Mouse (Mus musculus): ENCODE measurements at regions not wholly inside any gene's neighbourhood (a gene's known extent, or its start where the extent isn't known, plus 50 kb on each side); places are given as distances from the start of the nearest gene placed in this dataset.
A peak's percentile ranks its signal among the peaks of the same experiment; 100 is the strongest.

DNA sequence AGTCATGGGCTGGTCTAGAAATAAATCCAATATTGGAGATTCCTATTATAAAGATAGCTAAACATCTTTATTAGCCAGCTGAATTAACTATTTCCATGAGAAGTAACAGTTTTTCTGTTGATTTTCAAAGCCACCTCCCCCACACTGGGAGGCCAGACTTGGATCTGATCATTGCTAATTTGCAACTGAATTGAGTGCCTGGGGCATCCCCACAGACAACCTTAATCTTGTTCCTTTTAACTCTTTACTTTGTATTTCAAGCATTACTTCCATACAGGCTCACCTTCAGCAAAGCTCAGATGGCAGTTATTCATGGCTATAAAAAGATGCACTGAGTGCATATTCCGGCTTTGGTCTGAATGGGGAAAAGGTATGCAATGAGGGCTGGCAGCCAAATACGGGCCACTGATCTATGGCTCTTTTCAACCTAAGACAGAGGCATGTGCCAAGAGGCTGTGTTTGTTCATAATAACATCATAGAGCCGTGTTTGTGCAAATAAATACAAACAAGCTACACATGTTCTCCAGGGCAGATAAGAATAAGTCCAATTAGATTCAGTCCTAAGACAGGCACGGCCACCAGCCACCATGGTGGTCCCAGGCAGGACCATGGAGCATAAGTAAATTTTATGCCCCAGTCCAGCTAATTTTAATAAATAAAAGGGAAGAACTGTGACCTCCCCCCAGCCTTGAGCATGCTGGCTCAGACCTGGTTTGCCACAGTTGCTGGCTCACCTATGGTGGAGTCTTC is 194.5 kb upstream of the Ttc29 start:
- DNase-seq, result no peak

DNA sequence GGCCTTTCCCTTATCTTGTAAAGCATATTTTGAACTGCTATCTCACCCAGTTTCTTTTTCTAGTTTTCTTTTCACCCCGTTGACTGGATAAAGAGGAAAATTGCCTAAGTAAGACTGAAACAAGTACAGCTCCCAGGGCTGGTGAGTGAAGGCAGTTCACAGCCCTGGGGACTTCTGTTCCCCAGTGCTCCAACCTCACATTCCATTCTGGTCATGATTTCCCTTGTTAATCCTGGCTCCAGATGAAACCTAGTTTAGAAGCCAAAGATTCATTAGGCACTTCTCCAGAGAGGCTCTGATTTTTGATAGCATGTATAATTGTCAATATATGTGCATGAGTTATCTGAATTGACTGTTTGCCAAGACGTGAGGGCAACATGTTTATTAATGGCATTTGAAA is 191.6 kb upstream of the Ttc29 start:
- DNase-seq, result no peak

DNA sequence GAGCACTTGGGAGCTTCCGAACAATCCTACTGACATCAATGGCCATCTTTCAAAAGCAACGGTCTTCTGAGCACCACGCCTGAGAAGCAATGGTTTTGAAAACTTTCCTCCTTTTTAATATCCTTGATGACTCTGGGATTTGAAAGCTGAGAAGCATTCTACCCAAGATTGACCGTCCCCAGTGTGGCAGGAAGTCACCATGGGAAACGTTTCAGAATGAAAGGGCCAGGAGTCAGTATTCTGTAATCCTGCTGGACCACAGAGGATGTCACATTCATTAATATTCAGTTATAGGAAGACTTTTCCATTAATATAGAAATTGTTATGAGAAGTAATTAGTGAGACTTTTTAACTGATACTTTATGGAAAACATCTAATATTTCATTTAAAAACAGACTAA is 190.1 kb upstream of the Ttc29 start:
- DNase-seq, result no peak

DNA sequence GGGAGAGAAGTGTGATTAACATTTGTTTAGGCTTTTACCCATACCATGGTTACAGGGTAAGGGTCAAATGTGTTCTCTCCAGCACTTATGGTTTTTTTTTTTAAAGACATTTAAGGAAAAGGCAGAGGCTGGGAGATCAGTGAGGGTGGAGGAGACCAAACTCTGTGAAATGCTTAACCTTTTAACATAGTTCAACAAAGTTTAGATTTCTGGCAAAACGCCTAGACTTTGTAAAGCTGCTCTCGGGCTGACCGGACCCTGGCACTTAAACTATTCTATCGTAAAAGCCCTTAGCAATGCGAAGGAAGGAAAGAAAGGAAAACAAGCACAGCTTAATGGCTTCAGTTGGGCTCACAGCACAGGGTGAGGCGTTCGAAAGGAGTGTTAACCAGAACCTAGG is 189.6 kb upstream of the Ttc29 start:
- DNase-seq, result peak; percentile 51

DNA sequence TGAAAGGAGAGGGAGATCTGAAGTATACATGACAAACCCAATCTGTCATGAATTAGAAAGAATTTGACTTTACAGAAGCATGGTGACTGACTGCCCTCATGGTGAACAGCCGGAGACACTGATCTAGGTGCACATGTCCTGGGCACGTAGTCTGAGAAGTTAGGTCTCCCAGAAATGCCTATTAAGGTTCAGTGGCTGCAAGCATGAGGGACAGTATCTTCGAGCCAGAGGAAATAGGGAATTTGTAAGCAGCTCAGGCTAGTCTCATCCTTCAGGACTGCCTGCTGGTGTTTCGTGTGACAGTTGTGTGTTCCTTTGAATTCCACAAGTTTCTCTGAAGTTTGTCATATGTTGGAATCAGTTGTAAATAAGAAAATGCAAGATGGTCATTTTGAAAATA is 189.2 kb upstream of the Ttc29 start:
- no peak for DNase-seq

DNA sequence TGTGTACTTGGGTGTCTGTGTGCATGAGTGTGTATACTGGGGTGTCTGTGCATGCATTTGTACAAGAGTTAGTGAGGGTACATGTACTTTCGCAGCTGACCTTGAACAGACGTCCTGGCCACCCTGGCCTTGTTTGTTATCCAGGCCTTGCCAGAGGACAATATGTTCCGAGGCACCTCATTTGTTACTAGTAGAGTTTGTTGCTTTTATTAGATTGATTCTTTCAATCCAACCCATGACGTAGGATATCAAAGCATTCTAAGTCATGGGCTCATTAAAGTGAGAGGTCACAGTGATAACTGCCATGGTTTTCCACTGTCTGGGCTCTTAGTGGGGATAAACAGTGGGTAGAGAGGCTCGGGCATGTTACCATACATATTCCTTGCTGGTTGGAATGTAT is 188.1 kb upstream of the Ttc29 start:
- peak; percentile 65 for DNase-seq

DNA sequence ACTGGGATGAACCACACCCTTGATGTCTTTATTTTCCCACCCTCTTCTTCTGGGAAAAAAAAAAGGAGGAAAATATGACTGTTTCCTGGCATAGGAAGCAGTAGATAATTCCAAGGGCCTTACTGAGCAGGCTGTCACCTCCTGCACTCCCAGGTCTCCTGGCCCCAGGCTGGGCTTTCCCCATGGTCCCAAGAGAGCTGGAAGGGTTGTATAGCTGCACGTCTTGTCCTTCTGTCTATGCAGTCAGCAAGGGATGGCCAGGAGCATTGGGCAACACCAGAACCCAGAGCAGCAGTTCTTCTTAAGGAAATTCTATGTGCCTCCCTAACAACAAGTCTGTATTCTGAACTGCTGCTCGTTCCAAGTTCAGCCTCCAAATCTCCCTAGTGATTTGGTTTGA is 185.7 kb upstream of the Ttc29 start:
- no peak for DNase-seq

DNA sequence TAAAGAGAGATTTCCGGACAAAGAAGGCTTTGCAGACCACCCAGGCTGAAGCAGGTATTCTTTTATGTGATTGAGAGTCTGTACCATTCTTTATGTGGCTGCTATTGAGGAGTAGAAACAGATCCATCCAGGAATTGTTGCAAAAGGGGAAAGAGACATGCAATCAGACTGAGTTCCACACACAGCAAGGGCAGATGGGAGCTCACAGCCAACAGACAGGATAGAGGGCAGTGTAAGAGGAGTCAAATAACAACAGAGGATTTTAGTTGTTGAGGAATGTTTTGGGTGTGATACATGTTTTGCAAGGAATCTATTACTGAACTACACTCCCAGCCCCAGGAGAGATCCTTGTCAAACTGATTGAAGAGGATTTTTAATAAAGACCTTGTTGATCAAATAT is 184.2 kb upstream of the Ttc29 start:
- DNase-seq, result no peak

DNA sequence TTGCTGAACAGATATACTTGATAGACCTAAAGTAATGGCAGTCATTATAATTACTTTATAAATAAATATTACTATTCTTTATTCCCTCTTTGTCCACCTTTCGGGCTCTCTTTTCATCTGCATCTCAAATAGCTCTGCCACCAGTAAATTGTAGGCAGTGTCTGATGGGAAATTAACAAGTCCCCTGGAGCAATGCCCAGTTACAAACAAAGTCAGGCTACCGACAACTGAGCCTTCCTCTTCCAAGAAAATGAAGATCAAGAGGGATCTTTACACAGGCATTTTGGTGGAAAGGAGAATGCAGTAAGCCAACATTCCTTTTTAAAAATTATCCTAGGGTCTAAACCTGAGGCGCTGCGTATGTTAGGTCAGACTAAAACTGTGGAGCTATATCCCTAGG is 181.3 kb upstream of the Ttc29 start:
- no peak for DNase-seq

DNA sequence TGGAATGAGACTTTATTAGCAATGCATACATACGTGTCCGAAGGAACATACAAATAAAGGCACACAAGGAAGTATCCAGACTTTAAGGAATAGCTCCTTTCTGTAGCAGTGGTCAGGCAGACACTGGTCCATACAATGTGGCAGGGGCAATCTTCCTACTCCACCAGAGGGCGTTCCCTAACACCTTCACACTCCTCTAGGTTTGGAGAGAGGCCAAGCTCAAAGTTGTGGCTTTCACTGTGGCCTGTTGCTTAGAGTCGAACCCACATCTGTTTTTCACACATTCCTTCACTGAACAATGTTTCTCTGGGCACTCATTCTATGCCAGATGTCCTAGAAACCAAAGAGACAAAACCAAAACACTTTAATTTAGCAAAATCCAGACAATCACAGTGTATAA is 178.4 kb upstream of the Ttc29 start:
- DNase-seq, result peak; percentile 58

DNA sequence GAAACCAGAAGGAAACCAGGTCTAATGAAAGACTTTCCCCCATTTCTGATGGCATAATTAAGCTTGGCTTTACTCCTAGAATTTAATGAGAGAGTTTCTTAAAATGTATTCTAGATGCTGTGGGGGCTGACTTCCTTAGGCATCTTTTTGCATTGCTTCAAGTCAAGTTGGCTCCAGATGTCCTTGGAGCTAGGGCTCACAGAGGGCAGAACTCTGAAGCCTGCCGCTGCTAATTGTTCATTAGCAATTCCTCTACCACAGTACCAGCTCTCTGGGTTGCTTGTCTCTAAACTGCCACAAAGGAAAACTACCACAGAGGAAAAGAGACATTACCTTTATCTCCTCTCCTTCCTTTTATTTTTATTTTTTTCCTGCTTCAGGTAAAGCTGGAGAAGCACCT is 175.9 kb upstream of the Ttc29 start:
- DNase-seq, result no peak

DNA sequence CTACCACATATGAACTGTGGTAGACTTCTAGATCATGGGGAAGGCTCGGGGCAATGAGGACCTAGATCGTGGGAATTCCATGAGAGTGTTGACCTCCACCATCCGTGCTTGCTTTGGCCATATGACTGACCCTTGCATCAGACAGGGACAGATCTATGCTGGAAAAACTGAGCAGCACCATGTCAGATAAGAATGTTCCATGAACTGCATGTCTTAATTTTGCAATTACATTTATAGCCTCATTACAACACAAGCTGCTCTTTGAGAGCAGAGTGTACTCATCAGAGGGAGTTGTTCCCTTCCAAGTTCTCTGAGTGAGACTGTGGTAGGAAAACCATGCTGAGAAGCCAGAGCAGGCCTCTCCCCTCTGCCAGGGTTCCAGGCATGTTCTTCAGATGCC is 166.4 kb upstream of the Ttc29 start:
- DNase-seq, result peak; percentile 31

DNA sequence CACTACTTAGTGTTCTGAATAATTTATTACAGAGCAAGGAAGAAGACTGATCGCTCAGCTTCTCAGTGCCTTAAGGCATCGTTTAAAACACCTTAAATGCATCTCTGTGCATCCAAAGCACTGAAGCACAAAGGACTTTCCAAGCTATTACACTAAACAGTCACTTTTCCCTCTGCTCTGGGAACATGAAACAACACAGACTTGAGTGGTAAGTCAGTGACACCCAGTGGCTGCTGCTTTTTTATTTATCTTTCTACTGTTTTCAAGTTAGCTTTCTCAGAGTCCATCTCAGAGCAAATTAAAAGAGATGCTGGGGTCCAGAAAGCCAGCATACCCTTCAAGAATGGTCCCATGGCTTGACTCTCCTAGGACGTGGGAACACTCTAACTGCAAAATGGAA is 162.3 kb upstream of the Ttc29 start:
- DNase-seq, result no peak

DNA sequence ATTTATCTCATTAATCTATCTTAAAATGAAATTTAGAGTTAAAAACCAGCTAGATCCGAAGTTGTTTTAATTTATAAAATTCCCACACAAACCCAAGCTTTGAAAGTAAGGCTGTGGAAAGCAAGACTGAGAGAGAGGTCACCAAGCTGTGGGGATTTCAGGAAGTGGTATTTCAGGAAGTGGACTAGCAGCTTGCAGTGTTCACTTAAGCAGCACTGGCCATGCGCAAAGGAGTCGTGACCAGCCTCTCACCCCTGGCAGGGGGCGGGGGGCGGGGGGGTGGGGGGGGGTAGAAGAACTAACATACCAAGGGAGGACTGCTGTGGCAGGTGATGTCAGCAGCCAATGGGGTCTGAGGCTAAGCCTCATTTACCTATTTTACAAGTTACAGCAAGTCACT is 158.7 kb upstream of the Ttc29 start:
- DNase-seq, result no peak

DNA sequence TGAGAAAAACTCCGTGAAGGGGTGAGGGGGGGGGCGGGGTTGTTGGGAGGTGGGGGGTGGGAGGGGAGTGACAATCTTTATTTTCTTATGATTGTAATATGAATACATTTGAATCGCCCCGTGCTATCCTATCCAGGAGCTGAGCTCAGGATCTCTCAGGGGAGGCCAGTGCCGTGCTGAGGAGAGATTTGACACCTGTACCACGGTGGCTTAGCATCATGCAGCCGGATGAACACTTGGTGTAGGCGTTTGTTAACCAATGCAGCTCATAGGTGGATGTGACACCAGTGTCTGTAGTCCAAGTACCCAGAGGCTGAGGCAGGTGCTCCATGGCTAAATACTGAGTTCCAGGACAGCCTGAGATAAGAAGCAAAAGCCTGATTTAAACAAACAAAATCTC is 158.2 kb upstream of the Ttc29 start:
- DNase-seq, result no peak

DNA sequence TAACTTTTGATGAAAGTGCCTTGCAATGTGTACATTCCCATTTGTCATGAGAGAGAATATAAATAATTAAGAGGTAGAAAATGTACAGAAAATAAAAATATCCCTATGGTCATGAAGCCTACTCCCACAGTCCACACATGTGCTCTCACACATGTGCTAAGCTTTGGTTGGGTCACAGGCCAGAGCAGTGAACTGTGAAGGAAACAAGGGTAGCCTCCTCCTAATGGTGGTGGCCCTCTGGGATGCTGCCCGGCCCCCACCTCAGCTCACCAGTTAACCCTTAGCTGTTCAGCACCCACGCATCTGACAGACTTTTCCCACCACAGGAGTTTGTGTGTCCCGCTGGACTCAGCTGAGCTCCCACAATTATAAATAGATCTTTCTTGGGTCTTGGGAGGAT is 157.6 kb upstream of the Ttc29 start:
- DNase-seq, result no peak

DNA sequence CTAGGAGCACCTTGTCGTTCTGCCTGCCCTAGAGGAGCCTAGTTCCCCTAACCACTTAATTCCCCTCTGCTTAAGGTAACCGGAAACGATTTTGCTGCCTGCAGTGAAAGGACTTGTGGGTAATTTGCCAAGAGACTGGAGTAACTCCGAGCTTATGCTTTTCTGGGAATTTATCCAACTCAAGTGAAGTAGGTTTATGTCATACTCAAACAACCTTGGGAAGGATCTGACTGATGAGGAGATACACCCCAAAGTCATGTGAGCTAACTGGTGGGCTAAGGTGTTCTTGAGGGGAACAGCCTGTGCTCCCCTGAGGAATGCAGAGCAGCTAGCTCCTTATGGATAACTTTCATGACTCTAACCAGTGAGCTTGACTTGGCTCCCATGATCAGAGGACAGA is 155.7 kb upstream of the Ttc29 start:
- DNase-seq, result peak; percentile 8

DNA sequence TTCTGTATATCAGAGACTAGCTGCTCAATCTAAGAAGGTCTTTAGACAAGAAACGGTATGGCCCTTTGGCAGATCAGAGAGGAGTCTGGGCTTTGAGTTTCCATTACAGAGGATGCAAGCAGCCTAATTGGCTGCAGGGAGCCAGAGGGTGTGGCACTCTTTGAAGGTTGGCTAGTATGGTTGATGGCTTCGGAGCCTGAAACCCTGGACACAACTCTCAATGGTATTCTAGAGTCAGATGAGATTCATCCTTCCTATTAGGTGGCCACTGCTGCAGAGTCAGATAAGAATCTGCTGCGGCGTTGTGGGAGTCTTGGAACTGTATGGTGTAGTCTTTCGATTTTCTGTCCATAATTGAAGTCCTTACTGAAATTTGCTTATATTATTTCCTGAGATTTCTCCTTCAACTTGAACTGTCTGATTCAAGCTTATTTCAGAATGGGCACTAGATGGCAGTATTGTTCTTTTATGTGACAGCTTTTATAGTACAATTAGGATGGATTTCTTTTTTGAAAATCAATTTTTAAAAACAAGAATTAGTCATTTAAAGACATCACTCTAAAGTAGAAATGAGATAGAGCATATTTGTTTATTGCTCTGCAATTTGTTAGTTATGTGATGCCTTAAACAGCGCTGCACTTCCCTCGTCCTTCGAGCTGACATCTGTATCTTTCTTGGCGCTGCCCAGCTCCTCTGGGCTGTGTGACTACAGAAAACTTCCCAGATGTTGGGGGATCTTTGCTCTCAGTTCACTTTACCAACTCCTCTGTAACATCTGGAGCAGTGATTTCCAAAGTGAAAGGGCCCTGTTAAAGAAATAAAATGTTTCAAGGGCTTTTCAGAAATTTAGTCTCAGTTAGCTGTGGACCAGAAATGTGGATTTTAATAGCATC is 151.0 kb upstream of the Ttc29 start:
- peak; percentile 31 for DNase-seq

DNA sequence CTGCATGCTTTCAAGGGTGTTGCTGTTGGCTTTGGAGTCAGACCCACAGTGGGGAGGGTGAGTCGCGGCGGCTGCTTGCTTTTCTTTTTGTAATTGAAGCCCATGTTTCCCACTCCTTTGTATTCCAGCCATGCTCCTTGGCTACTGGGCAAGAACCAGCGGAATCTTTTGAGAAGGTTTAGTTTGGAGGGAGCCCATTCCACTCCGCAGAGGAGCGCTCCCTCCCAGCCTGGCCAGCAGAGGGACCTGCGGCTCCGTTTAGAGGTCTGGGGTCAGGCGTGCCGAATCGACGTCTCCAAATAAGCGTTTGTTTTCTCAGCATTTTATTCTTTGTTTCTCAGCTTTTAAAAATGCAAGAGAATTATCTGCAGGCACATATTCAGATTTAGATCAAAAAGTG is 149.6 kb upstream of the Ttc29 start:
- DNase-seq, result peak; percentile 76

DNA sequence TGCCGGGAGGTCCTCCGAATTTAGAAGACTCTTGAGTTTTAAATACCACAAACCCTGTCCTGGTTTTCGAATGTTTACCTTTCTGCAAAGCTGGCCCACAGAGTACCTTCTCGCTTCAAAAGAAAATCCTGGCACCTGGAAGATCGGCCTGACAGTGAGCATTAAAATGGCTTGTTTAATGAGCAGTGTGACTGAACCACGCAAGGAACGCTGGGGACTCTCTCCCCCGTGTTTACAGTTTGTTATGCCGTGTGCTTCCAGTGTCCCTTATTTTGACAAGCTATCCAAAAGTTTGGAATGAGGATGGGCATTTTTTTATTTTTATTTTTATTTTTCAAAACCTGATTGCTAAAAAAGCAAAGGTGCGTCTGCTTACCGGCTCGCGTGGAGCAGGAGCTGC is 148.9 kb upstream of the Ttc29 start:
- no peak for DNase-seq

DNA sequence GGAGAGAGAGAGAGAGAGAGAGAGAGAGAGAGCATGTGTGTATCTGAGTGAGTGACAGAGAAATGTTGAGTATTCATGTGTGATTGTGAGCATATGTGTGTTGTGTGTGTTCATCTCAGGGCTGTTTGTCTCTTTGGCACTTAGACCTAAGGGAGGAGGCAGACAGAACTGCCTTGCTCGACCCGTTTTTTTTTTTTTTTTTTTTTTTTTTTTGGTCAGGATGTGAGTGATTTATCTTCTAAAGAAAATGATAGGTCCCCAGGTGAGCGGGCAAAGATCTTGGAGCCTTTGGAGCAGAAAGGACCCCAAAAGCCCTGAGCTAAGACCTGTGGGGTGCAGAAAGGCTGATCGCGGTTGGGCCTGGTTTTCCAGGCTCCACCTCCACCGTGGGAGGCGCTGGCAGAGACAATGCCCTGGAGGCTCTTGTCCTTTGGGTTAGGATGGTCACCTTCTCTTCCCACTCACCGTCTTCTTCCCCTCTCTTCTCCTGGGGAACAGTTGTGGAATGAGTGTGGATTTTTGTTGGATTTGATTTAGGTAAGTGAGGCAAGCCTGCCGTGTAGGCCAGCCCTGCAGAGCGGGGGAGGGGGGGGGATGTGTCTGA is 147.1 kb upstream of the Ttc29 start:
- DNase-seq, result no peak

DNA sequence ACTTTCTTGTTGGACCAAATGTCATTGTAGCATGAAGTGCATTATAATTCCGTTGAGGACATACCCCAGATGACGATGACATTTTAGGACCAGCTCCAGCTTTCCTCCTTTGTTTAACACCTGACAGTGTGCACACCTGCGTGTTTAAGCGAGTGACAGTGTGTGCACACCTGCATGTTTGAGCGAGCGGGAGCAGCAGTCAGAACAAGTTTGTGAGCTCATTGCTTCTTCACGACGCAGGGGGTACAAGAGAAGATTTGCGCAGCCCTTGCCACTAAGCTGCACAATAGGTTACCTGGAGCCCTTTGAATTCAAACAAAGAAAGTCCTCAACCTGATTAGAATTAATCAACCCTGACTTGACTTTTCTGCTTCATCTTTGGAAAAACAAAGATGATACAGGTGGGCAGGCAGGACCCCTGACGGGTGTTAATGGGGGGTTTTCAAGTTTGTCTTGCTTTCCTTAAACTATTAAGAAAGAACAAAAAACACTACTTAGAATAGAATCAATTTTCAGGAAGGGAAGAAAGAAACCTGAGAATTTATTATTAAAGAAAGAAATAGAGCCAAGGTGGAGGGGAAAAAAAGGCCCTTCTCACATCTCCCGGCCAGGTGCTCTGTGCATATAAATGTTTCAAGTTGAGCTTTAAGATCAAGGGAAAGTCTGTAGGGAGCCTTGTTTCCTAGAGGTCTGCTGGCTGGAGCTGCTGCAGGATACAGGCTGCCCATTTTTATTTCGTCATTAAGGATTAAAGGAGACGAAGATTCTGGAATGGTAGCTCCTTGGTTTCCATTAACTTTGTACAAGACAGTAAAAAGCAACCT is 144.8 kb upstream of the Ttc29 start:
- no peak for DNase-seq

DNA sequence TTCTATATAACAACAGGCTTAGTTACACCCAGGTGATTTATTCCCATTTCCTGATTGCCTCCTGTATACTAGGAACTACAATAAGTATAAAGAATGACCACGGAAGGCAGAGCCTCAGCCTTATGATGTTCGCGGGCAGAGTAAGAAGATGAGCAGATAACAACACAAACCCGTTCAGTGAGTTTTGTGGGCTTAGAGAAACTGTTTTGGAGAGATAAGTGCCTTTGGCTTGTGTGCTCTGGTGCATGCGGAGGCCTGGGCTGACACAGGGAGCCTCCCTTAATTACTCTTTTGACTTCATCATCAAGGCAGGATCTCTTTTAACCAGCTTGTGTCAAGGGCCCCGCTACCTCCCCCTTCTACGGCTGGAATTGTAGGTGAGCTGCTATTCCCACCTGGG is 139.3 kb upstream of the Ttc29 start:
- no peak for DNase-seq
